Mouse (Mus musculus) mature B cell (primary cell): Measurements from ENCODE around the gene Spata45.
"Not testable (repeated sequence)": the region's sequence is repeated elsewhere in the genome, so short reads cannot be mapped to it uniquely, and the experiment has no call there.

Experiments used
- in situ Hi-C: fragments of 300-500 bp; cut with MboI; formaldehyde crosslinking; loops from 2 replicates; pipeline ENCODE4 v1.14.3; 2019

Spata45 gene

DNA sequence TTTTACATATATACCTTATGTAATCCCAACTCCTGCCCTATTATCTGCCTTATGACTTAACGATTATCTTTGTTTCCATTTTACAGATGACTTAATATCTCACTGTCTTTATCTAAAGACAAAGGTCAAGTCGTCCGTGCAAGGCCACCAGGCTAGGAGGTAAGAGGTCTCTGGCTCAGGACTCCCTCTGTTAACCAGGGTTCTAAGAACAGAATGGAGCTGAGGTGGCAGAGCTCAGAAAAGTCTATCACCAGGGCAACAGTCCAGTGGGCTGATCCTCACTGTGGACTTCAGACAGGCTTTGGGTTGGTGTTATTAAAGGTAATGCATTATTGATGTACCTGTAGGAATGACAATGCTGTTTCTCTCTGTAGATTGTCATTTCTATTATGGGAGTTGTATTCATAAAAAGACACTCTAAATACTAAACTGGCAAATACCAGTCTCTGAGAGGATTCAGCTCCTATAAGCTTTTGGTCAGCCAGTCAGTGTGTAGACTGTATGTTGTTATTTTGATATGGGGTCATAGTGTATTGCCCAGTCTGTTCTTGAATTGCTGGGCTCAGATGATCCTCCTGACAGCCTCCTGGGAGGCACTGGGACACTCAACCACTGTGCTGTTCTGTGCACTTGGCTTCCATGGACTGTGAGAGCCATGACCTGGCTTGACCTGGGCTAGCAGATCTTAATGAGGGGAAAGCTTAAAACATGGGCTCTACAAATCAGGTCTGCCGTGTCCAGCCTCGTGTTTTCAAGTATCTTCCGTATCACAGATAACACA lies at the start of gene Spata45:
Spata45 (plus strand) TSS at position 86 of the 781 bp plus-strand sequence.
- in situ Hi-C loops, result no loop called here

DNA sequence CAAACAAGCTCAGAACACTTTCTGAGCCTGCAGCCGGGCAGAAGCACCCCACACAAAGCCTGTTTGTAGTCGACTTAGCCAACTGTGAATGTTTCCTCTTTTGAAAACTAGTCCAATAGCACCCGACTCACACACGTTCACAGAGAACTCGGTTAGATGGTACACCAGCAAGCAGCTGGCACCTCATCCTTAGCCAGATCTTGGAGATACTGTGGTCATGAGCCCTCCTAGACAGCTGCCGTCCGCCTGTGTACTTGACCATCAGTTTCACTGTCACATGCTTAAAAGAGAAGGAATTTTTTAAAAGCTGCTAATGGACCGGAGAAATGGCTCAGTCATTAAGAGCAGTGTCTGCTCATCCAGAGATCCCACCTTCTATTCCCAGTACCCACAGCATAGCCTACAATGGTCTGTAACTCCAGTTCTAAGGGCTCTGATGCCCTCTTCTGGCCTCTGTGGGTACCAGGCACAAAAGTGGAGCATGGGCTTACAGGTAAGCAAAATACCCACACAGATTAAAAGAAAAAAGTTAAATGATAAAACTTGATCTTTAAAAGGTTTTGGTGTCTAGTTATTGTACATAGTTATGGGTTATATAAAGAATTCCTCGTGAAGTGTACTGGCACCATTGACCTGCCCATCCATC lies 46.9 kb upstream of the Spata45 start:
- in situ Hi-C loops, result no loop called here

DNA sequence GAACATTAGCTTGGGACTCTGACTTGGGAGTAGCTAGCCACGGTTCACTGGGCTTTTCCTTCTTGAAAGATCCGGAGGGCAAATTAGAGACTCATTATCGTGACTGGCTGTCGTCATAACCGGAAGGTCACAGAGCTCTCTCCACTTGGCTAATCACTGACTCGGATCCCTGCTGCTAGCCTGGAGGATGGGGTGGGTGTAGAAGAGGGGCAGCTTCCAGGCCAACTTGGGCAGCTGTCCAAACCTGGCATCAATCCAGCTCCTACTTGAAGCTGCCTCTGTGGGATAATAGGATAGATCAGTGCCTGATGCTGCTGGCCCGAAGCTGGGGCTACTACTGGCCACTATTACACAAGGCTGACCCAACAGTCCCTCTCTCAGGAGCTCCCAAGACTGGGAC lies 40.9 kb upstream of the Spata45 start:
- in situ Hi-C loops, result no loop called here

GRCm38 (mm10) chr1:190996346-190996877 lies 40.0 kb upstream of the Spata45 start:
- in situ Hi-C loops, result no loop called here

DNA sequence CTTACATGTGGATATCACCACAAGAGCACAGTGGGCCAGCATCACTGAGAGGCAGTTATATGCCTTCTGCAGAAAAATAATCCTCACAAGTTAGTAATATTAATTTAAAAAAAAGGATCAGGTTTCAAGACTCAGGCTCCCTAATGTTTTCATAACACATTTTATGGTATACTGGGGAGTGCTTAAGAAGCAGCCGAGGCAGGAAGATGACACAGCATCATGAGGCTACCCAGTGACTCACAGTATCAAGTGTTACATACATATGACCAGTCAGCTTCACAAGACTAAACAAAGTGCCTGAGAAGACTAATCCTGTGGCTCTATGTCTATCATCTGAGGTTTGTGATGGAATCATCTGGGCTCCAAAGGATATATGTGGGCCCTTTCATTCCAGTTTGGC lies 38.4 kb upstream of the Spata45 start:
- in situ Hi-C loops, result no loop called here

DNA sequence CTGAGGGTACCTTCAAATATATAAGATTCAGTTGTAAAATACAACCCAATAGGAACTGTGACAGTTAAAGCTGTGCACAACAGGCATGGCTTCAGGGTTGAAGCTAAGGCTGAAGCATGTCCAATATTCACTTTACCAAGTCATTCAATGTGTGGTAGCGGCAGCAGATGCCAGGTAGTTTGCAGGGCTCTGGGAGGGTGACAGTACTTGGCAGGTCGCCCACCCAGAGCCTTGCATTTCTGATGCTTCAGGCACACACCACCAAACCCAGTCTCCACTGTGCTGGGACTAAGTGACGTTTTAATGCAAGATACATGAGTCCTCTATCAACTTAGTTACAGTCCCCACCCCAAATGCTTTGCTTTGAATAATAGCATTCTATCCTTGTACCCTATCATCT lies 35.8 kb upstream of the Spata45 start:
- in situ Hi-C loops, result no loop called here

GRCm38 (mm10) chr1:191002201-191002600 lies 34.2 kb upstream of the Spata45 start:
- in situ Hi-C loops, result no loop called here

DNA sequence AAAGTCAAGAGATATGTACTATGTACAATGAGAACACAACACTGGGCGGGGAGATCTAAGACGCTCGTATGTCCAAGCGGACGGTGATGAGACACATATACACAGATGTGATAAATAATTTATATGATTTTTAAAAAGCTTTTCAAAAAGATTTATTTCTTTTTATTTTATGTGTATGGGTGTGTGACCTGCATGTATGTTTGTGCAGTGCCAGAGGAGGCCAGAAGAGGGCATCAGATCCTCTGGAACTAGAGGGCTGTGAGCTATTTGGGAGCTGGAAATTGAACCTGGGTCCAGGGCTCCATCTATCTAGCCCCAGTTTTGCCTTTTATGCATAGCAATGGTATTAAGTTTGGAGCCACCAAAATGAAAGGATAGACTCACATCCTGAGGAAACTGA lies 27.7 kb upstream of the Spata45 start:
- in situ Hi-C loops, result no loop called here

DNA sequence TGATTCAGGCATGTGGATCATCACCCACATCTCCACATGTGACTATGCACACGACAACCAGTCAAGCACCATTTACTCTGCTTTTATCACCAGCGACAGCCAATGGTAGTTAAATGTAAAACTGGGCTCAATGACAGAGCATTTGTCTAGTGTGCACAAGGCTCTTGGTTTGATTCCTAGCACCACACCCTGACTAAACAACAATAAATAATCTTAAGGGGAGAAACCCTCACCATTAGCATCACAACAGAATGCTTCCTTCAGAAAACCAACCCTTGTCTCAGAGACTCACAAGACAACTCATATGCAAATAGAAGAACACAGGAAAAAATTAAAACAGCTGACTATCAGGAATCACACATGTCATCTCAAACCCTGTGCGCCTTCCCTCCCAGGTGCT lies 22.2 kb upstream of the Spata45 start:
- in situ Hi-C loops, result no loop called here

GRCm38 (mm10) chr1:191019803-191020202 lies 16.6 kb upstream of the Spata45 start:
- in situ Hi-C loops, result no loop called here

GRCm38 (mm10) chr1:191020217-191020924 lies 16.1 kb upstream of the Spata45 start:
- in situ Hi-C loops, result no loop called here

DNA sequence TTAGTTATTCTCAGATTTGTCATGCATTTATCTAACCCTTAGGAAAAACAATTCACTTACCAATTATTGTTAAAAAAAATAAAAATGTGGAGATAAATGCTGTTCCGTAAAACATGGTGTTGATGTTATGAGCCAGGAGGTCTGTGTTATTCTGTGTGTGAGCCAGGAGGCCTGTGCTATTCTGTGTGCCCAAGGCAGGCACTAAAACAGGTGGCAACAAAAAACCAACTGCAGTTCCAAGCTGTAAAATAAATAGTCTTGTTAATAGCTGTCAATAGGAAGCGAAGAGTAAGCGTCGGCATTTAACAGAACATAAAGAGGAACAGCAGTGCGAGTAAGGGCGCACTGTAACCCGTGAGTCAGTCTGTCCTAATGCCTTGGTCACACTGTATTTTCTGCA lies 15.4 kb upstream of the Spata45 start:
- in situ Hi-C loops, result no loop called here

GRCm38 (mm10) chr1:191023140-191023539 lies 13.3 kb upstream of the Spata45 start:
- in situ Hi-C loops, result no loop called here

- in situ Hi-C loops, result not testable (repeated sequence)
Measured at GRCm38 (mm10) chr1:191023806-191024205, 12.6 kb upstream of the Spata45 start.

DNA sequence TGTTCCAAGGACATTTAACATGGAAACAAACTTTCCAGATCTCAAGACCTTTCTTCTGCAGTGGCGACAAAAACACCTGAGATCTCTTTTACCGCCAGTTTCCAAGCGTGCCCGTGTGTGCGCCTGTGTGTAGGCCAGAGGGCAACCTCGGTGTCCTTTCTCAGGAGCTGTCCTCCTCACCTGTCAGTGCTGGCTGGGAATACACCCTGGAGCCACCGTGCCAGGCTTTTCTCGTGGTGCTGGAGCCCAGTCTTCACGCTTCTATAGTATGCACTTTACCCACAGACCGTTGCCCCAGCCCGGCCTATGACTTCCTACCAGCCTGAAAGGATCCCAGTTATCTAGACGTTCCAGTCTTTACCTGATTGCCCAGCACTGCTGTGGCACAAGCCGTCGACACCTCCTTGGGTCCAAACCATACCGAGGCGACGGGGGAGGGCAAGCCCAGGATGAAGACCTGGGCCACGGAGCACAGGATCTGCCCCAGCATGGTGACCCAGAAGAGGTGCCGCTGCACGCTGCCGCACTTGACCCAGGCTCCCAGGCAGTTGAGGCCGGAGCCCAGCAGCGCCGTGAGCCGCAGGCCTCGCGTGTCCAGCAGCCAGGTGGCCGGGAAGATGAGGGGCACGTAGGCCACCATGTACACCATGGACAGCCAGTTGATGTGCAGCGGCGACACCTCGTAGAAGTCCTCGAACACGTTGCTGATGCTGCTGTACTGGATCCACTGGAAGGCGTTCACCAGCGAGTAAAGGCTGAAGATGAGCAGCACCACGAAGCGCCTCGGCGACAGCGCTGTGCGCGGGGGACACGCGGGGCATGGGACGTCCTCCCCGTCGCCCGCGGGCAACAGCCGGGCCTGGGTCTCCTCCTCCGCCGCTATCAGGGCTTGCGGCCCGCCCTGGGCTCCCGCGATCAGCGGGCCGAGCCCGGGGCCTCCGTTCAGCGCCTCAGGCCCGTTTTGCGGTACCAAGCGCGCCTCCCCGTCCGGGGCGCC lies 11.1 kb upstream of the Spata45 start:
- in situ Hi-C loops, result no loop called here

DNA sequence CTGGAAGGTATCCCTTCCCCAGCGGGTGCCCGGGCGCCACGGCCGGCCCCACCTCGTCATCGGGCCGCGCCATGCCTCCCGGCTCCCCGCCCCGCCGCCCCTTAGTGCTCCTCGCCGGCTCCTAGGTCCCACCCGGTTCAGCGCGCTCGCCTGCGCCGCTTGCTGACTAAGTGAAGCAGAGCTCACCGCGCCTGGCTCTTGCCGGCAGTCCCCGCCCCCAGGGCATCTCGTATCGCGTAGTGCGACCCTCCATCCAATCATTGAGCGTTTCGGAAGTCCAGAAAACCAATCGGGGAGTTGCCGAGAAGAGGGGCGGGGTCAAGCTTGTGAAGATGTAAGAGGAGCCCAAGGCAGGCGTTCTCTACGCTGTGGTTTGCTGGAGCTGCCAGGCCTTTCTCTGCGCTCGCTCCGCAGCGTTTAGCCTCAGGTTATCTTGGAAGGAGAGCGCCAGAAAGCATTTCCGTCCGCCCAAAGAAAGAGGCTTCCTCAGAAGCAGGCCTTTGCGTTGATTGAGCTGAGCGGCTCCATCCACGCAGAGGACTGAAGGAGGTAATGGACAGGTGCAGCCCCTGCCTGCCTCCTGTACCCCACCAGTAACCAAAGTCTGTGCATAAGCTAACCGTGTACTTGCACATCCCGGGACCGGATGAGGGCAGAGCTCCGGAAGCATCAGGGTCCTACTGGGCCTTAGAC lies 10.3 kb upstream of the Spata45 start, which contains the start of gene Flvcr1:
Flvcr1 (minus strand) TSS at position 138 of the 693 bp plus-strand sequence.
- in situ Hi-C loops, result no loop called here

DNA sequence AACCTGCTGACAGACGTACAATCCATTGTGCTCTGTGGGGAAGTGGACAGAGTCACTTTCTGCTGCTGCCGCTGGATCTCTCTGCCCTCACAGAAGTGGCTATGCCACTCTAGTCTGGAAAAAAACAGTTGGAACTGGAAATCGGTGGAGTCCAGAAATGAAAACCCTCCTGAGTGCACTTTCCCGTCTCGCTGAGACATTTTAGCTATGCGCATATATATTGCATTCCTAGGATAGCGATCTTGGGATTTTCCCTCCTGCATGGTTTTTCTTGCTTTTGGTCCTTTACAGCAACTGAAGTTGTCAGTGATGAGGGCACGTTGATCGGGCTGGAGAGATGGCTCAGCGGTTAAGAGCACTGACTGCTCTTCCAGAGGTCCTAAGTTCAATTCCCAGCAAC lies 6.3 kb upstream of the Spata45 start:
- in situ Hi-C loops, result no loop called here

DNA sequence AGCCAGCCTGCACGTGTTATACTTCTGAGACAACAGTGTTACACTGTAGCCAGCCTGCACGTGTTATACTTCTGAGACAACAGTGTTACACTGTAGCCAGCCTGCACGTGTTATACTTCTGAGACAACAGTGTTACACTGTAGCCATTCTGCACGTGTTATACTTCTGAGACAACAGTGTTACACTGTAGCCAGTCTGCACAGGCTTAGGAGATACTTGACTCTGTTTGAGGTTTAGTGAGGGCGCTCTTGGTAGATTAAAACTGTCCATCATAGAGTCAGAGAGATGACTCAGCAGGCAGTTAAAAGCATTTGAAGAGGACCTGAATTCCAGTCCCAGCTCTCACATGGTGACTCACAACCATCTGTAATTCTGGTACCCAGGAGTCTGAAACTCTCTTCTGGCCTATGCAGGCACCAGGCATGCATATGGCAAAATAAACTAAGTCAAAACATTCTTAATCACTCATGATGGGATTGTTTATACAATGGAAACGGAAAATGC lies 5.5 kb upstream of the Spata45 start:
- in situ Hi-C loops, result not testable (repeated sequence)

DNA sequence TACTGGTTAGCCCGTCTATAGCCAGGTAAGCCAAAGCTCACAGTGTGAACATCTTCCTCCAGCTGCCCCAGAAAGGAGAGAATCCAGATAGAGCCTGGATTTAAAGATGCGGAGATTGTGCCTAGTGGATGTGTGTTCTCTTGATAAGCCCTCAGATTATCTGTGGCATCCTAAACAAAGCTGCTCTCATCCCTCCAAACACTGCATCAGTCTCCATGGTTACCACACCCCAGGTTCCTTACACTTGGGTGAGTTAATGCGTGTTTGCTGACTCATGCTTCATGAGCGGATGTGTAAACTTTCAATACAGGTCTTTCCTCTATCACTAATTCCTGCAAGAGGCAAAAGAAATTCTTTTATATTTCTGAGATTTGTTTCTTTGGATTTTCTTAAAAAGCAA lies 790 bp upstream of the Spata45 start:
- in situ Hi-C loops, result no loop called here

DNA sequence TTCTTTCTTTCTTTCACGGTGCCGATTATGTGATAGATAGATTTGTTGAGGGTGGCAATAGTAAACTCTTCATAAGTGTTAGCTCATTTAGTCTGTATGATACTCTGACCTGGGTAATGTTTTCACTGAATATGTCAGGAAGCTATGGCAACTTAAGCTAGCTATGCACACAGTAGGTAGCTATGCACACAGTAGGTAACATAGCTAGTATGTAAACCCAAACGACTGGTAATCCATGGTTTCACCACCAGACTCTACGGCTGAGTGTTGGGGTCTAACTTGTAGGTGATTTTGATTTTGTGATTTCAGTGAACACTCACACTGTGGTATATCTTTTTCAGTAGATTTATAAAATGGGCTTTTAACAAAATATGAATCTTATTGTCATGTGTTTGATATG lies 1.6 kb downstream of the Spata45 start:
- in situ Hi-C loops, result no loop called here
